Mouse (Mus musculus) midbrain, embryonic 12.5 days (tissue): Measurements from ENCODE around the gene Tmem232. TPM values are rescaled to one million over a fixed set of nuclear protein-coding genes. Genes with fewer than 3 reads are reported as not detected.

ENCODE experiments used
- ATAC-seq: fragments of 200-750 bp; cut with Nextera tagmentation; 2 replicates; pipeline ENCODE4 v1.8.0; 2017; ENCODE audit warnings: low read depth, moderate TSS enrichment, moderate library complexity; ENCODE audit not compliant: low FRiP score
- H3K27ac ChIP-seq: fragments of 300-500 bp; sonication (generic); replicated peaks from 2 replicates; pipeline ENCODE4 v1.5.1; 2016; ENCODE audit warnings: mild to moderate bottlenecking
- H3K27me3 ChIP-seq: fragments of 300-500 bp; sonication (generic); 2 replicates; pipeline ENCODE4 v1.6.1; 2016; ENCODE audit warnings: mild to moderate bottlenecking
- H3K36me3 ChIP-seq: fragments of 300-500 bp; sonication (generic); 2 replicates; pipeline ENCODE4 v1.6.1; 2016
- H3K4me1 ChIP-seq: fragments of 300-500 bp; sonication (generic); 2 replicates; pipeline ENCODE4 v1.6.1; 2016
- H3K4me2 ChIP-seq: fragments of 300-500 bp; sonication (generic); replicated peaks from 2 replicates; pipeline ENCODE4 v1.6.1; 2016; ENCODE audit warnings: mild to moderate bottlenecking, moderate library complexity
- H3K4me3 ChIP-seq: fragments of 300-500 bp; sonication (generic); 2 replicates; pipeline ENCODE4 v1.5.1; 2016; ENCODE audit warnings: mild to moderate bottlenecking
- H3K9ac ChIP-seq: fragments of 300-500 bp; sonication (generic); replicated peaks from 2 replicates; pipeline ENCODE4 v1.6.1; 2016; ENCODE audit warnings: mild to moderate bottlenecking, moderate library complexity
- H3K9me3 ChIP-seq: fragments of 300-500 bp; sonication (generic); 2 replicates; pipeline ENCODE4 v1.6.1; 2016; ENCODE audit warnings: mild to moderate bottlenecking
- WGBS: fragments of 180-500 bp; shearing (Covaris S2); methylation state at CpG from one replicate; pipeline ENCODE4 v1.1.7; 2016; 5-methylcytosine and 5-hydroxymethylcytosine counted together
- polyA plus RNA-seq: library from polyadenylated mRNA; unstranded; fragments of >200 nt; fragmentation: Nextera tagmentation; extraction: Ambion mirVana; gene quantifications from 2 replicates; pipeline ENCODE4 v1.2.1, GENCODE M21; 2016

Tmem232 gene
- polyA plus RNA-seq = 0.27 TPM in 1 of 2 replicates, not detected in the other

DNA sequence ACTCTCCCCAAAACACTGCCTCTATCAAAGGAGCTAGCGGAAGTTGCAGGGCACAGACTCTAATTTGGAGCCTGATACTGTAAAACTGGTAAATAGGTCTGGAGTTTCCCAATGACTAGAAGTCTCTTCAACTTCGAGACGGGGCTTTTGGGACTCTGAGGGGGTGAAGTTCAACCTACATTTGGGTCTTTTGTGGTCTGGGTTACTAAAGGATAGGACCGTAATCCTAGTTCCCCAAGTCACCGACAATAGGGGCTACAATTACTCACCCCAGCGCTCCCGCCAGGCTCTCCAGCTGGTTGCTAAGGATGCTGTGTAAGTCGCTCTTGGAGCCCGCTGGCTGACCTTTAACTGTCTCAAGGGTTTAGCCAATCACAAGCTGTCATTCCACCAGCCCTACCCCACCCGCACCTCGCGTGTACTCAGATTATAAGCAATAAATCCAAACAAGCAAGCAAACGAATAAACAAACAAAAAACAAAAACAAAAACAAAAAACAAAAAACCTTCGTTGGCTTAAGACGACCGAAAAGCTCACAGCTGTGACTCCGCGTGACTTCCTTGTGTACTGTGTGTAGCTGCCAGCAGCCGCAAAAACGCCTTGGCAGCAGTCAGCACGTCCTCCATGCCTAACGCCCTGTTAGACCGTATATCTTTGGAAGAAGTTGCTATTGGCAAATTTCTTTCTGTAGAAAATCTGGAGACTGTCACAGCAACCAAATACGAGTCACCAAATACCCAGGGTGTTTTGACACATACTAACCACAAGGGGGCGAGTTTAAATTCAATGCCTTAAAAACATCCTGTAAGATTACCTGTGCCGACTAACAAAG lies at the start of gene Tmem232:
Gene Tmem232, minus strand, starts transcription at position 342 of the 832 bp plus-strand sequence.
- peak; percentile 70; the same call in 1 of the 2 replicates for ATAC-seq
- 15% methylated on average over 26 of the region's 26 CpGs for WGBS
- Histone ChIP-seq H3K4me2 (peak within 1 kb of the TSS; percentile 56), H3K4me3 (peak within 1 kb of the TSS; percentile 37), H3K9ac (no peak within 1 kb of the TSS), H3K9me3 (no peaks in the 10 kb centered on the region), H3K4me1 (peaks cover 4% of the 10 kb centered on the region; the same call in 1 of the 2 replicates), H3K27ac (no peak within 1 kb of the TSS), H3K27me3 (no peaks in the 10 kb centered on the region), H3K36me3 (no peaks in the 10 kb centered on the region)

DNA sequence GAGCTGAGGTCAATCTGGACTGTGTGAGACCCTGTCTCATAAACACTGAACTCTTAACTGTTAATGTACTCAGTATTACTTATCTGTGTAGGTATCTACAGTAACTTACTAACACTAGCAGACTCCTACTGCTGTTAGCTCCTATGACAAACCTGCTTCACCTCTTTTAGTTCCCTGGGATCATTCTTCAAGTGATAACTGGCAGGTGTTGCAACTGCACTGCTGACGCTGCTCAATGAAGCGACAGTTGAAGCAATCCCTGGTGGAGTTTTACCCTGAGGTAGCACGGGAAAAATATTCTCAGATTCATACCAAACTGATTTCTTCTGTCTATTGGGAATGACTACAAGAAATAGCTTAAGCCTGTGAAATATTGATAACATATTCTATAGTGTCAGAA lies 46.3 kb upstream of the Tmem232 start:
- no peaks in the 10 kb centered on the region for H3K9me3 ChIP-seq
- no peak overlapping the region for H3K27ac ChIP-seq
- H3K4me1 ChIP-seq = no peaks in the 10 kb centered on the region
- H3K4me3 ChIP-seq = no peak overlapping the region
- H3K9ac ChIP-seq = no peak overlapping the region
- ATAC-seq = no peak
- no peaks in the 10 kb centered on the region for H3K27me3 ChIP-seq
- no peak overlapping the region for H3K4me2 ChIP-seq
- 93% methylated on average over 3 of the region's 3 CpGs for WGBS
- H3K36me3 ChIP-seq = peaks cover 23% of the 10 kb centered on the region

- Histone ChIP-seq H3K4me1 (no peaks in the 10 kb centered on the region), H3K4me3 (no peak overlapping the region), H3K27me3 (no peaks in the 10 kb centered on the region), H3K27ac (no peak overlapping the region), H3K9me3 (no peaks in the 10 kb centered on the region), H3K9ac (no peak overlapping the region), H3K36me3 (peaks cover 30% of the 10 kb centered on the region), H3K4me2 (no peak overlapping the region)
- no peak for ATAC-seq
- WGBS = 94% methylated on average over 5 of the region's 5 CpGs
Measured at GRCm38 (mm10) chr17:65581440-65581839, 40.9 kb upstream of the Tmem232 start.

GRCm38 (mm10) chr17:65579766-65580165 lies 39.2 kb upstream of the Tmem232 start:
- no peak overlapping the region for H3K9ac ChIP-seq
- H3K4me3 ChIP-seq = no peak overlapping the region
- no peak overlapping the region for H3K4me2 ChIP-seq
- peaks cover 29% of the 10 kb centered on the region for H3K36me3 ChIP-seq
- H3K9me3 ChIP-seq = no peaks in the 10 kb centered on the region
- H3K27me3 ChIP-seq = no peaks in the 10 kb centered on the region
- no peak overlapping the region for H3K27ac ChIP-seq
- no peaks in the 10 kb centered on the region for H3K4me1 ChIP-seq
- ATAC-seq = no peak
- 94% methylated on average over 7 of the region's 7 CpGs for WGBS

DNA sequence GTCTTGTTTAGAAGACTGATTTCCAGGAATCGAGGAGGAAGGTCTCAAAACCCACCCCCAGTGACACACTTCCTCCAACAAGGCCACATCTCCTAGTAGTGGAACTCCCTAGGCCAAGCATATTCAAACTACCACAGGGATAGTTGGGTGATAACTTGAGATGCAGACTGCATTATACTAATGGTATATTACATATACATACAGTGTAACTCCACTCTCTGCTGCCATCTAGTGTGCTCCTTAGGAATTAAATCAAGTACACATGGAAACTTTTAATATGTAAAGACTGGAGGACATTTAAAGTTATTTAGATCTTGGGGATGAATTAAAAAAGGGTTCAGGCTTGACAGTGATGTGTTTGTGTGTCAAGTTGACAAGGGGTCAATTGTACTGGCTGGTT lies 34.8 kb upstream of the Tmem232 start:
- 0 out of 2 replicates have a peak, but pooled peaks have one; percentile 50 for ATAC-seq
- no peak overlapping the region for H3K9ac ChIP-seq
- WGBS = 97% methylated on average over 1 of the region's 1 CpGs
- H3K27ac ChIP-seq = no peak overlapping the region
- H3K4me3 ChIP-seq = no peak overlapping the region
- H3K9me3 ChIP-seq = no peaks in the 10 kb centered on the region
- peaks cover 13% of the 10 kb centered on the region for H3K36me3 ChIP-seq
- no peaks in the 10 kb centered on the region for H3K4me1 ChIP-seq
- no peak overlapping the region for H3K4me2 ChIP-seq
- H3K27me3 ChIP-seq = no peaks in the 10 kb centered on the region

- Histone ChIP-seq H3K36me3 (peaks cover 9% of the 10 kb centered on the region), H3K4me3 (no peak overlapping the region), H3K9ac (no peak overlapping the region), H3K9me3 (no peaks in the 10 kb centered on the region), H3K4me1 (no peaks in the 10 kb centered on the region), H3K27me3 (no peaks in the 10 kb centered on the region), H3K4me2 (no peak overlapping the region), H3K27ac (no peak overlapping the region)
- no peak for ATAC-seq
- 91% methylated on average over 8 of the region's 8 CpGs for WGBS
Measured at GRCm38 (mm10) chr17:65574850-65575249, 34.3 kb upstream of the Tmem232 start.

DNA sequence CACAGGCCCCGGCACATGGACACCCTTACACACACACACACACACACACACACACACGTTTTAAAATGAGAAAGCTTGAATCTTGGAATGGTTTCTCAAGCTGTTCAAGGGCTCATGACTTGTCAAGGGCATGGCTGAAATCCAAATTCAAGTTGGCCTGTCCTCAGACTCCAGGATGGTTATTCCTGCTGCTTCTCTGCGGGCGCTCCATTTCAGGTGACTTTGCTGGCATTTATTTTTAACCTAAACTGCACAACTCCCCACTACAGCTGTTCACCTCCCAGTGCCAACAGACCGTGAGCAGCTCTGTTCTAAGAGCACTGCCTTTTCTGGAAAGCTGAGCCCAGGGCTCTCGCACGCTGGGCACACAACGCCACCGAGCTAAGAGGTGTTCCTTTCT lies 31.3 kb upstream of the Tmem232 start:
- 88% methylated on average over 9 of the region's 9 CpGs for WGBS
- H3K36me3 ChIP-seq = no peaks in the 10 kb centered on the region

GRCm38 (mm10) chr17:65571466-65571865 lies 30.9 kb upstream of the Tmem232 start:
- H3K9ac ChIP-seq = no peak overlapping the region
- H3K36me3 ChIP-seq = no peaks in the 10 kb centered on the region
- H3K4me3 ChIP-seq = no peak overlapping the region
- H3K4me2 ChIP-seq = no peak overlapping the region
- no peak overlapping the region for H3K27ac ChIP-seq
- no peaks in the 10 kb centered on the region for H3K4me1 ChIP-seq
- H3K9me3 ChIP-seq = no peaks in the 10 kb centered on the region
- WGBS = 90% methylated on average over 8 of the region's 8 CpGs
- H3K27me3 ChIP-seq = no peaks in the 10 kb centered on the region
- no peak for ATAC-seq

More for the DNA sequence above, 31.3 kb upstream of the Tmem232 start:
- Histone ChIP-seq H3K4me3 (no peak overlapping the region), H3K9me3 (no peaks in the 10 kb centered on the region), H3K9ac (no peak overlapping the region), H3K4me2 (no peak overlapping the region), H3K27ac (no peak overlapping the region), H3K27me3 (no peaks in the 10 kb centered on the region), H3K4me1 (no peaks in the 10 kb centered on the region)
- ATAC-seq = no peak

DNA sequence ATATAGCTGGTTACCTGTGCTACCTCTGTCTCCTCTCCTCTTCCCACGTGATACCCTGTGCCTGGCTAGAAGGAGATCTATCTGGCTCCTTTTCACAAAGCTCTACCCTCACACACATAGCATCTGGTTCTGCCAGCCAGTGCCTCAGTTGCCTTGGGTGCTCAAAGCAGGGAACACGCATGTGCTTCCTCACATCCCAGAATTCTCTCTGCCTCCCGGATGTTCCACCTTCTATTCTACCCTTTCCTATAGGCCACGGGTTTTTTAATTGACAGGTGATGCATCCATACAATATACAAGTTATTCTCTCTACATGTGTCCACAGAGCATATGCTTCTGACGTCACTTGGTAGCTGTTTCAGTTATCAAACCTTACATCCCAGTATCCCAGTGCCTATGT lies 23.6 kb upstream of the Tmem232 start:
- H3K9me3 ChIP-seq = no peaks in the 10 kb centered on the region
- no peak overlapping the region for H3K27ac ChIP-seq
- WGBS = 69% methylated on average over 5 of the region's 5 CpGs
- no peaks in the 10 kb centered on the region for H3K4me1 ChIP-seq
- H3K4me3 ChIP-seq = no peak overlapping the region
- no peak for ATAC-seq
- no peaks in the 10 kb centered on the region for H3K27me3 ChIP-seq
- no peaks in the 10 kb centered on the region for H3K36me3 ChIP-seq
- no peak overlapping the region for H3K4me2 ChIP-seq
- H3K9ac ChIP-seq = no peak overlapping the region

- WGBS = 68% methylated on average over 6 of the region's 6 CpGs
- no peak for ATAC-seq
- Histone ChIP-seq H3K4me1 (no peaks in the 10 kb centered on the region), H3K9ac (no peak overlapping the region), H3K27ac (no peak overlapping the region), H3K36me3 (no peaks in the 10 kb centered on the region), H3K9me3 (no peaks in the 10 kb centered on the region), H3K4me3 (no peak overlapping the region), H3K27me3 (no peaks in the 10 kb centered on the region), H3K4me2 (no peak overlapping the region)
Measured at GRCm38 (mm10) chr17:65563345-65563744, 22.8 kb upstream of the Tmem232 start.

GRCm38 (mm10) chr17:65562761-65563160 lies 22.2 kb upstream of the Tmem232 start:
- 8% methylated on average over 5 of the region's 5 CpGs for WGBS
- Histone ChIP-seq H3K9me3 (no peaks in the 10 kb centered on the region), H3K4me2 (no peak overlapping the region), H3K9ac (no peak overlapping the region), H3K27me3 (no peaks in the 10 kb centered on the region), H3K4me1 (no peaks in the 10 kb centered on the region), H3K4me3 (no peak overlapping the region), H3K27ac (no peak overlapping the region), H3K36me3 (no peaks in the 10 kb centered on the region)
- ATAC-seq = no peak

GRCm38 (mm10) chr17:65561361-65562015 lies 20.9 kb upstream of the Tmem232 start:
- H3K36me3 ChIP-seq = no peaks in the 10 kb centered on the region
- no peak overlapping the region for H3K4me2 ChIP-seq
- H3K4me1 ChIP-seq = no peaks in the 10 kb centered on the region
- 88% methylated on average over 6 of the region's 6 CpGs for WGBS
- ATAC-seq = no peak
- no peaks in the 10 kb centered on the region for H3K27me3 ChIP-seq
- H3K27ac ChIP-seq = no peak overlapping the region
- no peak overlapping the region for H3K4me3 ChIP-seq
- H3K9me3 ChIP-seq = no peaks in the 10 kb centered on the region
- no peak overlapping the region for H3K9ac ChIP-seq
